Mouse (Mus musculus): Measurements from ENCODE around the gene Smim14.
"Not testable (repeated sequence)": the region's sequence is repeated elsewhere in the genome, so short reads cannot be mapped to it uniquely, and the experiment has no call there.

The Smim14 gene

GRCm38 (mm10) chr5:65521803-65522202 is 15.2 kb downstream of the Smim14 start:
- in situ Hi-C loops (cut with MseI, MboI): loop anchor here in 1 of 2 experiments (10.0 kb wide), 1 partner anchor 117 kb away; no protein-coding TSS in a partner anchor

GRCm38 (mm10) chr5:65514635-65515278 is 22.2 kb downstream of the Smim14 start:
- in situ Hi-C loops (cut with MseI, MboI): no loop called here

GRCm38 (mm10) chr5:65513506-65513905 is 23.5 kb downstream of the Smim14 start:
- in situ Hi-C loops (cut with MseI, MboI): no loop called here

GRCm38 (mm10) chr5:65508395-65508794 is 28.6 kb downstream of the Smim14 start:
- in situ Hi-C loops (cut with MseI, MboI): no loop called here

GRCm38 (mm10) chr5:65505786-65506185 is 31.2 kb downstream of the Smim14 start:
- in situ Hi-C loops (cut with MseI, MboI): no loop called here

- in situ Hi-C loops (cut with MseI, MboI): no loop called here
These were observed 35.6 kb downstream of the Smim14 start for GRCm38 (mm10) chr5:65501407-65501806.

GRCm38 (mm10) chr5:65500231-65500630 is 36.8 kb downstream of the Smim14 start:
- in situ Hi-C loops (cut with MseI, MboI): no loop called here

- in situ Hi-C loops (cut with MseI, MboI): no loop called here
These were observed 44.1 kb downstream of the Smim14 start, which contains the start of gene Gm43552 for GRCm38 (mm10) chr5:65492716-65493531. Gene Gm43552, minus strand, starts transcription at chr5:65492833.

- in situ Hi-C loops (cut with MseI, MboI): no loop called here
These were observed 44.9 kb downstream of the Smim14 start for GRCm38 (mm10) chr5:65491767-65492715.

GRCm38 (mm10) chr5:65489830-65490229 is 47.2 kb downstream of the Smim14 start:
- in situ Hi-C loops (cut with MseI, MboI): no loop called here

GRCm38 (mm10) chr5:65488725-65489124 is 48.3 kb downstream of the Smim14 start:
- in situ Hi-C loops (cut with MseI, MboI): no loop called here

GRCm38 (mm10) chr5:65487381-65487780 is 49.6 kb downstream of the Smim14 start:
- in situ Hi-C loops (cut with MseI, MboI): no loop called here

GRCm38 (mm10) chr5:65486514-65486913 is 50.5 kb downstream of the Smim14 start:
- in situ Hi-C loops (cut with MseI, MboI): no loop called here

- in situ Hi-C loops (cut with MseI, MboI): no loop called here
These were observed 54.0 kb downstream of the Smim14 start for GRCm38 (mm10) chr5:65482996-65483395.

GRCm38 (mm10) chr5:65480511-65480910 is 56.5 kb downstream of the Smim14 start:
- in situ Hi-C loops (cut with MseI, MboI): no loop called here

- in situ Hi-C loops (cut with MseI, MboI): no loop called here
These were observed 57.1 kb downstream of the Smim14 start for GRCm38 (mm10) chr5:65479681-65480445.

- in situ Hi-C loops (cut with MseI, MboI): no loop called here
These were observed 58.8 kb downstream of the Smim14 start for GRCm38 (mm10) chr5:65478224-65478623.

- in situ Hi-C loops (cut with MseI, MboI): not testable (repeated sequence)
These were observed 60.2 kb downstream of the Smim14 start for GRCm38 (mm10) chr5:65476739-65477138.

GRCm38 (mm10) chr5:65475806-65476205 is 61.2 kb downstream of the Smim14 start:
- in situ Hi-C loops (cut with MseI, MboI): no loop called here

GRCm38 (mm10) chr5:65469766-65470165 is 67.2 kb downstream of the Smim14 start:
- in situ Hi-C loops (cut with MseI, MboI): no loop called here

GRCm38 (mm10) chr5:65466911-65467310 is 70.1 kb downstream of the Smim14 start:
- in situ Hi-C loops (cut with MseI, MboI): no loop called here
